9 mouse cellular contexts compared by ENCODE assay signal in genomic region chr2:159062266-159062665, GRCm38 (mm10).
DNase-seq lines count a peak whose midpoint lies in the region; ATAC-seq and TF ChIP-seq lines count a peak whose summit lies in the region.
"Had no signal": no experiment of that assay in that cellular context is flagged by ENCODE, and none has a peak within 500 bp of the region (broad histone marks: within the 10 kb centered on the region; RNA-seq: fewer than 3 reads in every experiment).

No protein-coding gene starts in this region.

- no peak overlapping the region for H3K9ac ChIP-seq in lung, embryonic 14.5 days

- H3K4me3 ChIP-seq in lung, embryonic 14.5 days (ENCODE audit: low read depth, low read length) = no peak overlapping the region
- H3K4me3 ChIP-seq: megakaryocyte, embryonic 14.5 days had no signal

- no peaks in the 10 kb centered on the region for H3K4me1 ChIP-seq in lung, embryonic 14.5 days (ENCODE audit: insufficient read depth)
- H3K4me1 ChIP-seq: megakaryocyte, embryonic 14.5 days had no signal

- peak; percentile 18 to 31 for DNase-seq in cerebellum, postnatal 14 days
- no peak for DNase-seq in cerebellum, adult 8-10 months
- DNase-seq in layer of hippocampus, adult 11-12 months (ENCODE audit: low spot score) = peak; percentile 30
- no peak for DNase-seq in layer of hippocampus, adult 9-10 months (ENCODE audit: low spot score)
- DNase-seq in fat pad, adult 2 months (ENCODE audit: extremely low read depth, low read depth, low spot score) = peak; percentile 10
- peak; percentile 32 for DNase-seq in lung, embryonic 14.5 days
- no peak for DNase-seq in ovary, postnatal 10 days (ENCODE audit: low spot score)

- no peak overlapping the region for H3K4me2 ChIP-seq in lung, embryonic 14.5 days

- WGBS in lung, embryonic 14.5 days = 90% methylated on average over 2 of the region's 2 CpGs

- H3K36me3 ChIP-seq in lung, embryonic 14.5 days (ENCODE audit: insufficient read depth) = no peaks in the 10 kb centered on the region

- no peaks in the 10 kb centered on the region for H3K27me3 ChIP-seq in lung, embryonic 14.5 days (ENCODE audit: insufficient read depth, low read length)
- H3K27me3 ChIP-seq: megakaryocyte, embryonic 14.5 days had no signal

- TF ChIP-seq CTCF in lung, embryonic 14.5 days (IDR thresholded peaks at IDR 0.05; ENCODE audit: low read depth) = peak; percentile 26

- H3K27ac ChIP-seq in lung, embryonic 14.5 days (ENCODE audit: low read depth) = no peak overlapping the region

- H3K9me3 ChIP-seq in lung, embryonic 14.5 days (ENCODE audit: low read depth, low read length) = no peaks in the 10 kb centered on the region
- H3K9me3 ChIP-seq: megakaryocyte, embryonic 14.5 days had no signal

- no peak for ATAC-seq in lung, embryonic 14.5 days (ENCODE audit: insufficient read depth)
- ATAC-seq in megakaryocyte-erythroid progenitor cell, adult 5-6 weeks (replicated peaks; ENCODE audit: low FRiP score, low TSS enrichment, poor library complexity, severe bottlenecking) = no peak

Comparison
In these comparisons a context has a peak if more than half of its experiments do, and no peak if none do; other contexts are left out.
1. DNase-seq: peak in cerebellum, postnatal 14 days (2 of 2), layer of hippocampus, adult 11-12 months (single experiment), fat pad, adult 2 months (single experiment) and lung, embryonic 14.5 days (single experiment); none in cerebellum, adult 8-10 months (single experiment), layer of hippocampus, adult 9-10 months (single experiment) and ovary, postnatal 10 days (single experiment).